Mouse (Mus musculus) cerebellum, adult 18-20 months (tissue): ENCODE data around the gene Prdm8.
A peak's percentile ranks its signal among the peaks of the same experiment; 100 is the strongest.

ENCODE experiments used
- DNase-seq, 2 experiments: peaks; one replicate each; pipeline ENCODE4 v3.0.0; 2021

The Prdm8 gene

DNA sequence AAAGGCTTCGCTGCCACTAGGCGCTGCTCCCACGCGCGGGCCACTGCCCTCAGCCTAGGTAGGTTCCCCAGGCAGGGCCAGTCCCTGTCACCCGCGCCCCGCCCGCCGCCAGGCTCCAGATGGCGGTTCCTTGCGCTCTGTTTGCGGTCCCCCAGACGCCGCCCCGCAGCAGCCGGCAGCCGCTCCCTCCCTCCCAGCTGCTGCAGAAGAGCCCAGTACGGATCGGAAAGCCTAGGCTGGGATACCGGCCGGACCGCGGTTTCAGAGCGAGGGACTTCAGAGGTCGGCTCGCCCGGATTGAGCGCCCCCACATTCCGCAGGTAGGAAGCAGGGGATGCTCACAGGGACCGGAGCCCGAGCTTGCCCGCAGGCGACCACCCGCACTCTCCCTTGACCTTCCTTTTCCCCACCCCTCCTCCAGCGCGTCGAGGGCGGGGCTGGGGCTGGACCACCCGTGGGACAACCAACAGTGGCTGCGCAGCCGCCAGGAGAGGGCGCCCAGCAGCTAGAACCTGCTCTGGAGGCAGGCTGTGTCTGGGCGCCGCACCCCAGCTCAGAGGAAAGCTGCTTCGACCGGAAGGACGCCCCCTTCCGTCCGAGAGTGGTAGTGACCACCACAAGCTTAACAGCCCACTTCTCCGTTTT, at the start of gene Prdm8:
Prdm8 (plus strand) TSS at position 19 of the 645 bp plus-strand sequence.
- DNase-seq = peak; percentile 87 to 89

DNA sequence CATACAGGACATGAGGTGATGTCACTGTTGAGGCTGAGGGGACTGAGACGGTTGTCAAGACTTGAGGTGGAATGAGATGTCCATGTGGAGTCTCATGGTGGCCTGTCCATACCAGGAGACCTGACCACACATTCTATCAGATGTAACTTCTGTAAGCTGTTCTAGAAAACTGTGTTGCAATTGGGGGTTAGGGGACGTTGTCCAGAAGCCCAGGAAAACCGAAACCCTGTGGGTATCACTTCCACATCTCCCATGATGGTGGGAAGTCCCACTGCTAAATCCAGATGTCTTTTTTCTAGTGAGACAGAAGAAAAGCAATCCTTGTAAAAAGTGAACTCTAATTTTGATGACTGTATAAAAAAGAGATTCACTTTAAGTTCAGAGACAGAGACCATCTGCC, 39.9 kb upstream of the Prdm8 start:
- no peak for DNase-seq

DNA sequence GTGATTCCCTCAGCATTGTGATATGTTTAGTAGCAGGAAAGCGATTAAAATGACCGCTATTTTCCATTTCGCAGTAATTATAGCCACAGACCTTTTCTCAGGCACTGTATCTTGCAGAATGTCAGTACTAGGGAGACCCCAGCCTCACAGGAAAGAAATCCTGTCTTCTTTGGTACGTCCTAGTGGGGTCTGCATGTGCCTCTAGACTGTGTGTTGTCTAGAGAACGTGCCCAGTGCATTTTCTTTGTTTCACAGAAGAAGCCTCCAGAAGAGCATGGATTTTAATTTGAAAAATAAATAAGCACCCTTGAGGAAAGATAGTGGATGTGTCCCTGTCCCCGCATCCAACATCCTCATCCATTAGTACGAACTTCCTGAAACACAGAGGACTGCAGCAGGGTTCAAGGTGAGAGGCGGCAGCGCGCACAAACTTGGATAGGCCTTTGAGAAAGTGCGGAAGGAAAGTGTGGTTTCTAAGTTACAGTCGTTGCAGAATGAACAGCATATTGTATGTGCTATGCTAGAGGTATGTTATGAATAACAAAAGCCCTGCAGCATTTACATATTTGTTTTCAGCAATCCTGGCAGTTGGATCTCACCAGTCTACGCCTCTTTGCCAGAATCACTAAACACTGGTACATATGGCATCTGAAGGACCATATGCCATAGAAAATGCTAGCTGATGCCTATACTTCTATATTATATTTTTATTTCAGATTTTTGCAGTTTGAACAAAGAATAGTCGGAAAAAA, 28.3 kb upstream of the Prdm8 start:
- DNase-seq = no peak

DNA sequence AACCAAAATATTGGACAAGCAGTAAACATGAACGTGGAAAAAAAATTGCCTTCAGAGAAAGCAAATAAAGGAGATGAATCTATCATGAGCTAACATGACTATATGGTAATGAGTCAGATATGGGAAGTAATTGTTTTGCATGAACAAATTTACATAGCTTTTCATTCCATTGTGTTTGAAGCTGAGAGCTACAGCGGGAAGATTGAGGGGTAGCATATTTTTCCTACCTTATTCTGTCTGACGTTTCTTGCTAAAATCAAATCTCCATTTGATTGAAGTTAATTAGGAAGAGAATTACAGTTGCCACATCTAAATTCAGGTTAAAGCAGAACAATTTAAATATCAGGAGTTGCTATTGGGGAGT, 27.7 kb upstream of the Prdm8 start:
- DNase-seq = no peak

DNA sequence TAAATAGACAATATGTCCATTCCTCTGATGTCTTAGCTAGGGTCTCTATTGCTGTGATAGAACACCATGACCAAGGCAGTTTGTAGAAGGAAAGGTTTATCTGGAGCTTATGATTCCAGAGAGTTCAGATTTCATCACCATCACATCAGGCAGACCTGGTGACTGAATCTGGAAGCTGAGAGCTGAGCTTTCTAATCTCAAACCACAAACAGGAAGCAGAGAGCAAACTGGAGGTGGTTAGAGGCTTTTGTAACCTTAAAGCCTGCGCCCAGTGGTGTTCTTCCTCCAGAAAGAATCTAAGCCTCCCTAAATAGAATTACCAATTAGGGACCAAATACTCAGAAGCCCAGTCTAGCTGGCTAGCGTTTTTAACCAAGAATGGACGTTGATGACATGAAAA, 20.1 kb upstream of the Prdm8 start:
- DNase-seq = no peak

DNA sequence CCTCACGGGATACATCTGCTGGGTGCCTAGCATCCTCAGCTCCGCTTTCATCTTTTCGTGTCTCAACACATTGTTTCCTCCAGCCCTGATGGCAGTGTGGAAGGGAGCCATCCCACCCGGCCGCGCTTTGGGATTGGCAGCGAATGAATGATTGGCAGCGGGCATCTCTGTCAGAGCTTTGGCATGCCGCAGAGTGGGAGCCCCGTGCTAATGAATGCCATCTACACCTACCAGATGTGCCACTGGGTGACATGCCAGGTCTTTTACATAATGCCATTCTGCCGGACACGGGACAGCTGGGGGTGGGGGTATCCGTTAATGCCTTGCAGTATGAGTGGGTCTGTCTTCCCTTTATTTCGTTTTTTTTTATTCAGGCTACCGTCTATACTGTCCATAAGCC, 882 bp upstream of the Prdm8 start:
- no peak for DNase-seq

- DNase-seq = peak; percentile 32 to 34
Measured at GRCm38 (mm10) chr5:98168356-98169285, 1.6 kb downstream of the Prdm8 start.

DNA sequence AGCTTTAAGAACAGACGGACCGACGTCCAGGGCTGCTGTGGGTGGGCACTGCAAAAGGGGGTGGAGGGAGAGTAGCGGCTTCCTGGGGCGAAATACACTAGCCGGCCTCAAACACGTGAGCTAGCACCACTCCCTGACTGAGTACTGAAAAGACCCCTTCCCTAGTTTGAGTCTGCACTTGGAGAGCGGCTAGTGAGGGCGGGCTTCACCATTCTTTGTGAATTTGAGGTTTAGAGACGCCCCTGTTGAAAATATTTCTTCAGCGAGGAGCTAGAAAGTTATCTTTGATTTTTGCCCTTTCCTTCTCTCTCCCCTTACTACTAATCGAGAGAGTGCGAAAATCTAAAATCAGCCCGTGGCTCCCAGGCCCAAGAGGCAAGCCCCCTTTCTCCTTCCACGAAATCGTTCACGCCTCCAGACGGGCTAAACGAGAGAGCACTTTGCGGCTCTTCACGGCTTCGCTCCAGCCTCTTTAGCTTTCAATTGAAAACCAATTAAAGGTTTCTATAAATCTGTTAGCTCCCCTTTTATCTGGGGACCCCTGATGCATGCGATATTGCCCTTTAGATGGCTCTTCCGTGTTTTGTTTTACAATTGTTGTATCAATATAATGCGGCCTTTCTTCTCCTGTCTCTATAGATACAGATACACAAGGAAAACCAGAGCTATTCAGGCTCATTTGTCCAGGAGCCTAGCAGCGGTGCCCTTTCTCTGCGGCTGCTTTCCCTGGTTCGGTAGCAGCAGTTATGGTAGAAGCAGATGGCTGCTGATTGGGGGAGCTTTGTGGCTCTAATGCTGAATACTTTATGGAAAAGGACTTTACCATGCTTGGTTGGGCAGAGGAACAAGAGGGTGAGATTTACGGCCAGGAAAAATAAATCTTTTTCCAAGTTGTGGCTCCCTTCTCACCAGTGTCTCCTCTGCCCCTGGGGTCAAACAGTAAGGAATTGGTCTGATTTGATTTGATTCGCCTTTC, 2.7 kb downstream of the Prdm8 start:
- no peak for DNase-seq

GRCm38 (mm10) chr5:98171651-98172230, 4.7 kb downstream of the Prdm8 start:
- no peak for DNase-seq

DNA sequence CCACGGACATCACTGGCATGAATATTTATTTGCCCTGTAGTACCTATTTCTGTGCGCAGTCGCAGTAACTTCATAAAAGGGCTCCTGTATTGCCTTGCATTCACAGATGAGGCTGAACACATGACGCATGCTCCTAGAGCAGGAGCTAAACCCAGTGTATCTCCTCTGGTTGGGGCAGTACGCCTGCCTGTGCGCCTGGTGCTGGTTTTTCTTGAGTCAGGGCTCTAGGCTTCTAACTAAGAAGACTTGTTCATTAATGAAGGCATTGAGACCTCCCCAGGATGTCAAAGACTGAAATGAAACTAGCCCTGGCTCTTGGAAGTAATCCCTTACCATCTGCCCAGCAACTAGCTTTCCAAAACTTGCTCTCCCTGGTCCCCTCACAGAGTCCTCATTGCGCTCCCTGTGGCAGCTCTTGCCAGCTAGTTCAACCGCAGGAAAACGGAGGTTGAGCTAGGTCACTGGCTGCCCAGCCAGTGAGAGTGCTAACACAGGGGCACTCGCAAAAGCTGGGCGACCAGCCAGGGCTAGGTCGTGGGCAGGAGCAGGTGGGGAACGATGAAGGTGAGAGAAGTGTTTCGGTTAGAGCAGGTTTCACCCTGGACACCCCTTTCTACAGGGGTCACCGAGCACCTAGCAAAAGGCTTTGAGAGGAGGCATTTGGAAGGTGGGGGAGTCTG, 5.6 kb downstream of the Prdm8 start:
- DNase-seq = no peak

GRCm38 (mm10) chr5:98173694-98174093, 6.7 kb downstream of the Prdm8 start:
- no peak for DNase-seq

DNA sequence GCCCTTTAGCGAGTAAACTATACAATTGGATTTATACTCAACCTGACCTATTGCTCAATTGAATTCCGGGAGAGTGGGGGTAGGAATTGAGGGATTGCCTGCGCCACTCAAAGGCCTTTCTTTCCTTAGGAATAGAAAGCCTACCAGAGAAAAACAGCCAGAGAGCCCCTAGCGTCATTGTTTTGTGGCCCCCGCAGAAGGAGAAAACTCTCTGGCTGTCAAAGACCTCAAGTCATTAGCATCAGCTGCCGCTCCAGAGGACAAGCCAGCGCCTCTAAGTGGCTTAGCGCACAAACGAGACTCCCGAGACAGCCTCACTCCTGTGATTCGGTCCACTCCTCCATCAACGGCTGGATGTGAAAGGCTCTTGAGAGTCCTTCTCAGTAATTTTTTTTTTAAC, 12.6 kb downstream of the Prdm8 start:
- DNase-seq = peak; percentile 39 to 40

GRCm38 (mm10) chr5:98180461-98180887, 13.5 kb downstream of the Prdm8 start:
- DNase-seq = peak in 1 of 2 experiments; percentile 75

- DNase-seq = peak; percentile 65 to 72
Measured at GRCm38 (mm10) chr5:98180888-98181635, 14.1 kb downstream of the Prdm8 start.

DNA sequence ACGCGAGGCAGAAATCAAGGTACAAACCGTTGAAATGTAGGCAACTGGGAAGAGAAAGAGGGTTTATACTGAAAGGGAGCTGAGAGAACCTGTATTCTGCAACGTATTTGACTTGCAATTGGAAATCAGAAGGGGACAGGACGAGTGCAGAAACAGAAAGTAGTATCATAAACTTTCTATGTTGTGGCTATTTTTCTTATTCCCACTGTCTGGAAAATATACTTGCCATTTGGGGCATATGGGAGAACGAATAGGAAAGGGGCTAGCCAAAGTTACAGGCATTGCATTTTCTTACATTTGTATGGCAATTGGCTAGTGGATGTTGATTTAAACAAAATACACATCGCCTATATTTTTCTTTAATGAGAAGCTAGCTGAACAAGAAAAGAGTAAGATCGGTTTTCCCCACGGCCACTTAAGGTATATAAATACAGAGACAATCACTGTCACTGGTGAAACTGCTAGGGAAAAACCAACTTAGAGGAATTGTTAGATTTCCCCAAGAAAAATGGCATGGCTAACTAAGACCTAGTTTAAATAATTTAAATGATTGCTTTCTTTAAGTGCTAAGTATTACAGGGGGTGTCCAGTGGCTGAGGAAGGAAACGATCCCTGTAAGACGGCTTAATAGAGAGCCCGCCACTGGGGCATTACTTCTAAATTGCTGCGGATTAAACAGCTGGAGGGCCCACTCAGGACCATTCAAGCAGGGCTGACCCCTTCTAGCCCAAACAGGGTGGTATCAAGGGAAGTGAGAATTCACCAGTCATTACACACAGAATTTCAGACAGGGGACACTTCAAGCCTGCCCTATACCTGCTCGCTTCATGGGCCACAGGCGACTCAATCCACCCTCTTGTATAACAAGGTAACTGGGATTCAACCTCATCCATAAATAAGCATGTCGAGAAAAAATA, 14.9 kb downstream of the Prdm8 start:
- DNase-seq = peak in 1 of 2 experiments; percentile 31

- DNase-seq = peak in 1 of 2 experiments; percentile 28
Measured at GRCm38 (mm10) chr5:98182603-98182920, 15.6 kb downstream of the Prdm8 start.

- peak in 1 of 2 experiments; percentile 26 for DNase-seq
Measured at GRCm38 (mm10) chr5:98183031-98183595, 16.1 kb downstream of the Prdm8 start.

DNA sequence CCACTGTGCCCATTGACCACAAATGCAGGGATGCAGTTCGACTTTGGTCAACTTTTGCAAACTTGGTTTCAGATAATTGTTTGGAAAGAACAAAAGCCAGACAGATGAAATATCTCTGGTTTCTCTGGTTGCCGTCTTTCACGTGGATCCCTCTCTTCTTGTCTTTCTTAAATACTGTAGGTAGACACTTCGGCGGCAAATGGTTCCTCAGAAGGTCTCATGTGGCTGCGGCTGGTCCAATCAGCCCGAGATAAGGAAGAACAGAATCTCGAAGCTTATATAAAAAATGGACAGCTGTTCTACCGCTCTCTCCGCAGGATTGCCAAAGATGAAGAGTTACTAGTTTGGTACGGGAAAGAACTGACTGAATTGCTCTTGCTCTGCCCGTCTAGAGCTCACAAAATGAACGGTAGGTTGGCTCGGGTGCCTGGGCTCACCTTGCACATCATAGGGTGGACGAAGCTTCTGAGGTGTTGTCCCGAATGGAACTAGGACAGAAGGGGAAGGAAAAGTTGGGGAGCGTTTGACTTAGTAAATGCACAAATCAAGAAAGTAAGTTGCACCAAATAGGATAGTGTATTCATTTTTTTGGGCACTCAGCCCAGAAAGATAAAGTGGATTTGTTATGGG, 17.4 kb downstream of the Prdm8 start:
- DNase-seq = peak in 1 of 2 experiments; percentile 24
